Mouse (Mus musculus): ENCODE measurements at regions not wholly inside any gene's neighbourhood (a gene's known extent, or its start where the extent isn't known, plus 50 kb on each side); places are given as distances from the start of the nearest gene placed in this dataset.

- Histone ChIP-seq H3K27ac (ENCODE audit: control insufficient read depth, low read depth, low read length) (no peak overlapping the region), H3K4me1 (ENCODE audit: control insufficient read depth in 1 of 2, insufficient read depth in 2 of 2, low read length in 2 of 2) (no peaks in the 10 kb centered on the region), H3K27me3 (ENCODE audit: control insufficient read depth in 1 of 2, insufficient read depth in 2 of 2, low read length in 2 of 2) (no peaks in the 10 kb centered on the region; a peak in 1 of 4 replicates), H3K36me3 (ENCODE audit: control insufficient read depth in 1 of 2, insufficient read depth in 2 of 2, low read length in 2 of 2) (no peaks in the 10 kb centered on the region), H3K9me3 (replicated peaks; ENCODE audit: insufficient read depth, low read length) (no peaks in the 10 kb centered on the region), H3K9ac (ENCODE audit: control insufficient read depth, low read depth, low read length, poor library complexity, severe bottlenecking) (no peak overlapping the region), H3K4me3 (ENCODE audit: control insufficient read depth in 1 of 2, insufficient read depth in 1 of 2, low read depth in 2 of 2, low read length in 2 of 2) (no peak overlapping the region), H3K79me2 (ENCODE audit: control insufficient read depth, insufficient read depth, low read length, poor library complexity) (no peaks in the 10 kb centered on the region)
- no peak for DNase-seq (ENCODE audit: low read depth, low spot score)
- no peak for TF ChIP-seq MYC (IDR thresholded peaks at IDR 0.05; ENCODE audit: low read depth, low read length)
These were observed 227.9 kb downstream of the Emx2 start for GRCm38 (mm10) chr19:59685826-59686717.

GRCm38 (mm10) chr19:59687206-59687605, 229.0 kb downstream of the Emx2 start:
- no peak for TF ChIP-seq MXI1 (IDR thresholded peaks at IDR 0.05; ENCODE audit: low read depth, low read length)
- TF ChIP-seq CTCF (IDR thresholded peaks at IDR 0.05 in 2 of 3, conservative IDR thresholded peaks at IDR 0.05 in 1 of 3; ENCODE audit: control insufficient read depth in 1 of 3, insufficient read depth in 1 of 3, low read depth in 2 of 3, low read length in 3 of 3, poor library complexity in 1 of 3, severe bottlenecking in 1 of 3) = no peak
- TF ChIP-seq RAD21 (IDR thresholded peaks at IDR 0.05; ENCODE audit: low read depth, low read length) = no peak
- TF ChIP-seq MAX (IDR thresholded peaks at IDR 0.05; ENCODE audit: low read length) = no peak
- no peak for TF ChIP-seq CHD2 (IDR thresholded peaks at IDR 0.05; ENCODE audit: low read length)
- no peak for TF ChIP-seq HCFC1 (IDR thresholded peaks at IDR 0.05; ENCODE audit: low read depth, low read length)
- no peaks in the 10 kb centered on the region for H3K79me2 ChIP-seq (ENCODE audit: control insufficient read depth, insufficient read depth, low read length, poor library complexity)
- no peak for DNase-seq (ENCODE audit: low read depth, low spot score)
- H3K9me3 ChIP-seq (replicated peaks; ENCODE audit: insufficient read depth, low read length) = no peaks in the 10 kb centered on the region
- H3K9ac ChIP-seq (ENCODE audit: control insufficient read depth, low read depth, low read length, poor library complexity, severe bottlenecking) = no peak overlapping the region
- H3K27me3 ChIP-seq (ENCODE audit: control insufficient read depth in 1 of 2, insufficient read depth in 2 of 2, low read length in 2 of 2) = no peaks in the 10 kb centered on the region; a peak in 1 of 4 replicates
- H3K4me3 ChIP-seq (ENCODE audit: control insufficient read depth in 1 of 2, insufficient read depth in 1 of 2, low read depth in 2 of 2, low read length in 2 of 2) = no peak overlapping the region
- no peaks in the 10 kb centered on the region for H3K4me1 ChIP-seq (ENCODE audit: control insufficient read depth in 1 of 2, insufficient read depth in 2 of 2, low read length in 2 of 2)
- H3K36me3 ChIP-seq (ENCODE audit: control insufficient read depth in 1 of 2, insufficient read depth in 2 of 2, low read length in 2 of 2) = no peaks in the 10 kb centered on the region
- no peak overlapping the region for H3K27ac ChIP-seq (ENCODE audit: control insufficient read depth, low read depth, low read length)

DNA sequence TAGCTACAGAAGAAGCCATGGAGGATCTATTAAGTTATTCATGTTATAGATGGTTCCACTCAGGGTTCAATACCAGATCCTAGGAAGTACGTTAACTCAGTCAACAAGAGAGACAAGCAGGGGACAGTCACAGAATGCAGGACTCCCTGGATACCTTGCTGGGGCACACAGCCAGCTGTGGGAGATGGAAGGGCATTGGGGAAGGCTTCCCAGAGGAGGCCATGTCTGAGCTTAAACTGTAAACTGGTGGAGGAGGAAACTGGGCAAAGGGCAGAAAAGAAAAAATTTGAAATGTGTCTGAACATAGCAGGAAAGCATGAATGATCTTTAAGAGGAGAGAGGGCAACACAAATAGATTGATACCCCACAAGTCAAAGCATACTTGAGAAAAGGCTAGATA, 229.5 kb downstream of the Emx2 start:
- H3K79me2 ChIP-seq (ENCODE audit: control insufficient read depth, insufficient read depth, low read length, poor library complexity) = no peaks in the 10 kb centered on the region

More for the DNA sequence above, 229.5 kb downstream of the Emx2 start:
- Histone ChIP-seq H3K27me3 (ENCODE audit: control insufficient read depth in 1 of 2, insufficient read depth in 2 of 2, low read length in 2 of 2) (no peaks in the 10 kb centered on the region), H3K36me3 (ENCODE audit: control insufficient read depth in 1 of 2, insufficient read depth in 2 of 2, low read length in 2 of 2) (no peaks in the 10 kb centered on the region), H3K9me3 (replicated peaks; ENCODE audit: insufficient read depth, low read length) (no peaks in the 10 kb centered on the region), H3K4me3 (ENCODE audit: control insufficient read depth in 1 of 2, insufficient read depth in 1 of 2, low read depth in 2 of 2, low read length in 2 of 2) (no peak overlapping the region), H3K27ac (ENCODE audit: control insufficient read depth, low read depth, low read length) (no peak overlapping the region), H3K9ac (ENCODE audit: control insufficient read depth, low read depth, low read length, poor library complexity, severe bottlenecking) (no peak overlapping the region), H3K4me1 (ENCODE audit: control insufficient read depth in 1 of 2, insufficient read depth in 2 of 2, low read length in 2 of 2) (no peaks in the 10 kb centered on the region)
- DNase-seq (ENCODE audit: low read depth, low spot score) = no peak
- no peak for TF ChIP-seq USF2 (IDR thresholded peaks at IDR 0.05; ENCODE audit: borderline replicate concordance in 1 of 2, insufficient read depth in 1 of 2, low read depth in 1 of 2, low read length in 2 of 2)
- no peak for TF ChIP-seq MYC (IDR thresholded peaks at IDR 0.05; ENCODE audit: low read depth, low read length)
- TF ChIP-seq TAL1 (IDR thresholded peaks at IDR 0.05; ENCODE audit: low read length) = no peak
- no peak for TF ChIP-seq TBP (IDR thresholded peaks at IDR 0.05; ENCODE audit: low read depth, low read length)
- TF ChIP-seq RCOR1 (IDR thresholded peaks at IDR 0.05; ENCODE audit: low read depth, low read length) = no peak
